Mouse (Mus musculus): ENCODE results near the gene Fabp1.

DNA sequence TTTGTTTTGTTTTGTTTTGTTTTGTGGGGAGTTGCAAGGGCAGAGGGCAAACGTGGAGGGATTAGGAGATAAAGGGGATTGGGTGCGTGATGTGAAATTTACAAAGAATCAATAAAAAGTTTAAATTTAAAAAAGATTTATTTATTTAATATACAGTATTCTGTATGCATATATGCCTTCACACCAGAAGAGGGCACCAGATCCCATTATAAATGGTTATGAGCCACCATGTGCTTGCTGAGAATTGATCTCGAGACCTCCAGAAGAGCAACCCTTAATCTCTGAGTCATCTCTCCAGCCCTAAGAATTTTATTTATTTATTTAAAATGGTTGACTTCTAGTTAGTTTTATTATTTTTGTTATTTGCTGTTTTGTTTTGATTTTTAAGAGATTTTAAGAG is 43.6 kb downstream of the Fabp1 start:
- no peak for TF ChIP-seq POLR2A (IDR thresholded peaks at IDR 0.05; ENCODE audit: control insufficient read depth in 1 of 2, insufficient read depth in 1 of 2, low read depth in 1 of 2, low read length in 2 of 2, poor library complexity in 1 of 2)
- TF ChIP-seq CTCF (IDR thresholded peaks at IDR 0.05 in 2 of 3, conservative IDR thresholded peaks at IDR 0.05 in 1 of 3; ENCODE audit: control insufficient read depth in 1 of 3, insufficient read depth in 1 of 3, low read depth in 2 of 3, low read length in 3 of 3, poor library complexity in 1 of 3, severe bottlenecking in 1 of 3): peak in 1 of 3 experiments; percentile 42; a peak in 2 of 6 replicates
- no peak for TF ChIP-seq MEF2A (IDR thresholded peaks at IDR 0.05; ENCODE audit: extremely low read depth, insufficient replicate concordance, low read depth, low read length, poor library complexity, severe bottlenecking)
- no peak for TF ChIP-seq POLR2AphosphoS2 (IDR thresholded peaks at IDR 0.05; ENCODE audit: low read length)
- no peak for TF ChIP-seq POLR2AphosphoS5 (IDR thresholded peaks at IDR 0.05; ENCODE audit: borderline replicate concordance, low read depth, low read length)
- no peak for TF ChIP-seq SIN3A (IDR thresholded peaks at IDR 0.05; ENCODE audit: low read length)
- no peak for TF ChIP-seq MAFK (IDR thresholded peaks at IDR 0.05; ENCODE audit: borderline replicate concordance, low read depth, low read length)
- TF ChIP-seq NRF1 (IDR thresholded peaks at IDR 0.05; ENCODE audit: insufficient read depth, low read depth, low read length, poor library complexity, severe bottlenecking): no peak
- no peak for TF ChIP-seq UBTF (IDR thresholded peaks at IDR 0.05; ENCODE audit: borderline replicate concordance, insufficient read depth, low read depth, low read length)
- TF ChIP-seq CHD1 (IDR thresholded peaks at IDR 0.05; ENCODE audit: low read depth, low read length): no peak
- no peak for TF ChIP-seq MYB (IDR thresholded peaks at IDR 0.05; ENCODE audit: low read depth, low read length)
- no peak for TF ChIP-seq BHLHE40 (IDR thresholded peaks at IDR 0.05; ENCODE audit: borderline replicate concordance, low read depth, low read length)
- TF ChIP-seq ZC3H11A (IDR thresholded peaks at IDR 0.05; ENCODE audit: low read depth, low read length): peak; percentile 77

All from MEL (cell line).